Mouse (Mus musculus): ENCODE results near the gene Hdac4.

DNA sequence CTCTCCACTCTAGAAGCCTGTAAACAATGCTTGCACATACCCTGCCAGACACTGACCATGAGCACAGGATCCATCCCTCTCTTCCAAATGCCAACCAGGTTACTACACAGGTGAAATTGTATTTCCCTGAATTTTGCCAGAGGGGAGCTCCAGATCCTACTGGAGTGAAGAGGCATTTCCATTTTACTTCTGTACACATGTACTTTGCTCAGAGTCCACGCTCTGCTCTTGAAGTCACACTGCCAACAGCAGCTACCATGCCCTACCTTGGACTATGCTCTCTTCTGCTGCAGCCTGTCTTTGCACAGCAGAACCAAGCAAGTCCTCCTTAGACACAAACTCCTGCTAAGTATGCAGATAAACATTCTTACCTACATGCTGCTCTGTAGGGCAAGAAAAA, 206.6 kb downstream of the Hdac4 start:
- TF ChIP-seq E2F4 (IDR thresholded peaks at IDR 0.05; ENCODE audit: insufficient read depth), result no peak
- no peak for TF ChIP-seq CEBPB (IDR thresholded peaks at IDR 0.05; ENCODE audit: insufficient read depth, poor library complexity, severe bottlenecking)
- no peak for TF ChIP-seq SRF (IDR thresholded peaks at IDR 0.05; ENCODE audit: control insufficient read depth, insufficient read length, low read depth)
- no peak for TF ChIP-seq POLR2A (IDR thresholded peaks at IDR 0.05; ENCODE audit: insufficient read length, low read depth)
- TF ChIP-seq REST (IDR thresholded peaks at IDR 0.05; ENCODE audit: insufficient read depth, insufficient read length), result no peak
- TF ChIP-seq MAX (IDR thresholded peaks at IDR 0.05; ENCODE audit: low read depth), result no peak
- TF ChIP-seq MYOD1 (IDR thresholded peaks at IDR 0.05; ENCODE audit: control insufficient read depth in 1 of 3, insufficient read length in 2 of 3, low read depth in 2 of 3), result no peak
- no peak for TF ChIP-seq USF1 (IDR thresholded peaks at IDR 0.05; ENCODE audit: low read depth)
- no peak for TF ChIP-seq MYOG (IDR thresholded peaks at IDR 0.05; ENCODE audit: control insufficient read depth in 1 of 3, insufficient read depth in 1 of 3, insufficient read length in 2 of 3, low read depth in 2 of 3)
- TF ChIP-seq POLR2AphosphoS2 (IDR thresholded peaks at IDR 0.05; ENCODE audit: insufficient read length, low read depth), result no peak
- no peak for TF ChIP-seq TCF12 (IDR thresholded peaks at IDR 0.05; ENCODE audit: insufficient read depth, poor library complexity, severe bottlenecking)
- no peak for TF ChIP-seq TCF3 (IDR thresholded peaks at IDR 0.05; ENCODE audit: insufficient read length, low read depth)

Data from myocyte (in vitro differentiated cells).